Mouse (Mus musculus): Measurements from ENCODE around the gene Clspn. TPM values are rescaled to one million over a fixed set of nuclear protein-coding genes. Genes with fewer than 3 reads are reported as not detected.

Clspn gene
- total and polyA plus RNA-seq, 3 experiments = 42.0 to 618 (median 64.0) TPM

DNA sequence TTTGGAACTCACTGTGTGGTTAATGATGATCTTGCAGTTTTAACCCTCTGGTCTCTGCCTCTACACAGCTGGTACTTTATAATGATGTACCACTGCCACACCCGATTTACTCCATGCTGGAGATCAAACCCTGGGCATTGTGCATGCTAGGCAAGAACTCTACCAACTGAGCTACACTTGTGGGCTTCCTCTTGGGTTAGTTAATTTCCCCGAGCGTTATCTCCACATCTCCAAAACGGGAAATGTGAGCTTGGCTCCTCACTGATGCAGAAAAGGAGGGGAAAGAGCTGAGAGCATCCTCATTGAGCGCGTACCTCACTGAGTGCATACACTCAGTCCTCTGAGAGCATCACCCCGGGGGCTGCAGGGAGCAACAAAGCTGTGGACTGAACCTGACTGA is 13.9 kb upstream of the Clspn start:
- TF ChIP-seq BHLHE40 (IDR thresholded peaks at IDR 0.05; ENCODE audit: borderline replicate concordance, low read depth, low read length) = no peak
- peak; percentile 87 for TF ChIP-seq GATA1 (IDR thresholded peaks at IDR 0.05; ENCODE audit: low read depth, low read length)
- peak; percentile 26; the same call in 1 of the 2 replicates for TF ChIP-seq RCOR1 (IDR thresholded peaks at IDR 0.05; ENCODE audit: low read depth, low read length)
- peak in 1 of 2 experiments; percentile 48; a peak in 1 of 4 replicates for TF ChIP-seq EP300 (IDR thresholded peaks at IDR 0.05; ENCODE audit: low read depth in 1 of 2, low read length in 2 of 2)
- H3K27me3 ChIP-seq (ENCODE audit: control insufficient read depth in 1 of 2, insufficient read depth in 2 of 2, low read length in 2 of 2) = no peaks in the 10 kb centered on the region; a peak in 1 of 4 replicates
- DNase-seq (ENCODE audit: low read depth, low spot score) = peak; percentile 59
- H3K9ac ChIP-seq (ENCODE audit: control insufficient read depth, low read depth, low read length, poor library complexity, severe bottlenecking) = no peak overlapping the region
- H3K79me2 ChIP-seq (ENCODE audit: control insufficient read depth, insufficient read depth, low read length, poor library complexity) = no peaks in the 10 kb centered on the region
- peaks cover 0 to 6% of the 10 kb centered on the region in 2 experiments; a peak in 2 of 4 replicates for H3K4me1 ChIP-seq (ENCODE audit: control insufficient read depth in 1 of 2, insufficient read depth in 2 of 2, low read length in 2 of 2)
- H3K36me3 ChIP-seq (ENCODE audit: control insufficient read depth in 1 of 2, insufficient read depth in 2 of 2, low read length in 2 of 2) = peaks cover 0 to 4% of the 10 kb centered on the region in 2 experiments; a peak in 1 of 4 replicates
- H3K4me3 ChIP-seq (ENCODE audit: control insufficient read depth in 1 of 2, insufficient read depth in 1 of 2, low read depth in 2 of 2, low read length in 2 of 2) = no peak overlapping the region
- H3K9me3 ChIP-seq (replicated peaks; ENCODE audit: insufficient read depth, low read length) = no peaks in the 10 kb centered on the region
- H3K27ac ChIP-seq (ENCODE audit: control insufficient read depth, low read depth, low read length) = no peak overlapping the region

DNA sequence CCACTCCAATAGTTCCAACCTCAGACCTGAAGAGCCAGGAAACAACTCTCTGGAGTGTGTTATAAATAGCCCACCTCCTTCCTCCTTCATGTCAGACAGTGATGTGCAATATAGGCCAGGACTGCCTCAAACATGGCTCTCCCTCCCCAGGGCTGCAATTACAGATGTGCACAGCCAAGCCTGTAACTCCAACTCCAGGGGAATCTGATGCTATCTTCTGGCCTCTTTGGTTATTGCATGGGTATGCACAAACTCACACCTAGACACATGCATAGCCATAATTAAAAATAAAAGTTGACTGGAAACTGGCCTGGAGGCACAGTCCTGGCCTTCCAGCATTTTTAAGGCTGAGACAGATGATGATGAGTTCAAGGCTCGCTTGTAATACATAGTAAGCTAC is 11.7 kb upstream of the Clspn start:
- Histone ChIP-seq H3K9ac (ENCODE audit: control insufficient read depth, low read depth, low read length, poor library complexity, severe bottlenecking) (no peak overlapping the region), H3K4me3 (ENCODE audit: control insufficient read depth in 1 of 2, insufficient read depth in 1 of 2, low read depth in 2 of 2, low read length in 2 of 2) (no peak overlapping the region), H3K27ac (ENCODE audit: control insufficient read depth, low read depth, low read length) (no peak overlapping the region), H3K27me3 (ENCODE audit: control insufficient read depth in 1 of 2, insufficient read depth in 2 of 2, low read length in 2 of 2) (no peaks in the 10 kb centered on the region; a peak in 1 of 4 replicates), H3K9me3 (replicated peaks; ENCODE audit: insufficient read depth, low read length) (no peaks in the 10 kb centered on the region), H3K4me1 (ENCODE audit: control insufficient read depth in 1 of 2, insufficient read depth in 2 of 2, low read length in 2 of 2) (peaks cover 0 to 5% of the 10 kb centered on the region in 2 experiments; a peak in 1 of 4 replicates), H3K36me3 (ENCODE audit: control insufficient read depth in 1 of 2, insufficient read depth in 2 of 2, low read length in 2 of 2) (peaks cover 0 to 4% of the 10 kb centered on the region in 2 experiments; a peak in 1 of 4 replicates), H3K79me2 (ENCODE audit: control insufficient read depth, insufficient read depth, low read length, poor library complexity) (no peaks in the 10 kb centered on the region)
- no peak for TF ChIP-seq TCF12 (IDR thresholded peaks at IDR 0.05; ENCODE audit: low read depth, low read length)
- no peak for TF ChIP-seq HCFC1 (IDR thresholded peaks at IDR 0.05; ENCODE audit: low read depth, low read length)
- no peak for TF ChIP-seq E2F4 (IDR thresholded peaks at IDR 0.05; ENCODE audit: borderline replicate concordance, low read depth, low read length)
- TF ChIP-seq KAT2A (conservative IDR thresholded peaks at IDR 0.05; ENCODE audit: low read depth, low read length) = no peak
- TF ChIP-seq USF2 (IDR thresholded peaks at IDR 0.05; ENCODE audit: borderline replicate concordance in 1 of 2, insufficient read depth in 1 of 2, low read depth in 1 of 2, low read length in 2 of 2) = no peak
- no peak for TF ChIP-seq MYB (IDR thresholded peaks at IDR 0.05; ENCODE audit: low read depth, low read length)
- no peak for TF ChIP-seq ELF1 (IDR thresholded peaks at IDR 0.05; ENCODE audit: low read depth, low read length)
- no peak for TF ChIP-seq JUND (IDR thresholded peaks at IDR 0.05; ENCODE audit: low read depth, low read length)
- no peak for TF ChIP-seq CTCF (IDR thresholded peaks at IDR 0.05 in 2 of 3, conservative IDR thresholded peaks at IDR 0.05 in 1 of 3; ENCODE audit: control insufficient read depth in 1 of 3, insufficient read depth in 1 of 3, low read depth in 2 of 3, low read length in 3 of 3, poor library complexity in 1 of 3, severe bottlenecking in 1 of 3)
- no peak for TF ChIP-seq RCOR1 (IDR thresholded peaks at IDR 0.05; ENCODE audit: low read depth, low read length)
- TF ChIP-seq MAFK (IDR thresholded peaks at IDR 0.05; ENCODE audit: borderline replicate concordance, low read depth, low read length) = no peak
- no peak for TF ChIP-seq UBTF (IDR thresholded peaks at IDR 0.05; ENCODE audit: borderline replicate concordance, insufficient read depth, low read depth, low read length)
- no peak for DNase-seq (ENCODE audit: low read depth, low spot score)

All from MEL (cell line).